Mouse (Mus musculus) embryo, embryonic 9.5 days (tissue): ENCODE results near the gene Ddx54.

ENCODE experiments used
- DNase-seq: peaks from one replicate; pipeline ENCODE4 v3.0.0-alpha.2; 2017; ENCODE audit errors: extremely low spot score

Gene Ddx54

GRCm38 (mm10) chr5:120643365-120644085 is 31.0 kb downstream of the Ddx54 start:
- no peak for DNase-seq

DNA sequence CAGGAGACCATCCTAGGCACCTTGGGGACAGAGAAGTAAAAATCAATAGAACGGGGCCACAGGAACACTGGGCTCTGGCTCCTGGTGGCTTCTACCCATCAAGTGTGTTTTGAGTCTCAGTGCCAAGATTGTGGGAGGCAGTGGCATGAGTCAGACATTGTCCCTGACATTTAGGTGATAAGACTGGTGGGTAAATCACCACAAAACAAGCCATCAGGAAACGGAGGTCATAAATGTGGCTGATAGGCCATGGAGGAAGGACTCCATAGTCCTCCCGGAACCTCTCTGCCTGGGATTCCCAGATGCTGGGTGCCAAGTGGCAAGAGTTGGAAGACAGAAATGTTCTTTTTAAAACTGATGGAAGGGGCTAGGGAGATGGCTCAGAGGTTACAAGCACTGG is 31.7 kb downstream of the Ddx54 start:
- no peak for DNase-seq

DNA sequence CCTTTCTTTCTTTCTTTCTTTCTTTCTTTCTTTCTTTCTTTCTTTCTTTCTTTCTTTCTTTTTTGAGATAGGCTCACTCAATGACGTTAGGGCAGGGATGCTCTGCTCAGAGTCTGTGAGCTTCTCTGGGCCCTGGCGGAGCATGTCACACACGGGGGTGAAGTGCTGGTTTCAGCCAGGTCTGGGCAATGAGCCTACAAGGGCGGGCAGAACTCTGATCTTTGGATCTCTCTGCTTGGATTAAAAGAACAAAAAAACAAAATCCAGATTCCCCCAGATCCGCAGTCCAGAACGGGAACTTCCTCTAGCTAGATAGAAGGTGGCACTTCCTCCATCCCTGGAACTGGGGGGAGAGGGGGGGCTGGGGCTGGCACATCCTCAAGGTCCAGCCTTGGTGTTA is 33.3 kb downstream of the Ddx54 start:
- no peak for DNase-seq

DNA sequence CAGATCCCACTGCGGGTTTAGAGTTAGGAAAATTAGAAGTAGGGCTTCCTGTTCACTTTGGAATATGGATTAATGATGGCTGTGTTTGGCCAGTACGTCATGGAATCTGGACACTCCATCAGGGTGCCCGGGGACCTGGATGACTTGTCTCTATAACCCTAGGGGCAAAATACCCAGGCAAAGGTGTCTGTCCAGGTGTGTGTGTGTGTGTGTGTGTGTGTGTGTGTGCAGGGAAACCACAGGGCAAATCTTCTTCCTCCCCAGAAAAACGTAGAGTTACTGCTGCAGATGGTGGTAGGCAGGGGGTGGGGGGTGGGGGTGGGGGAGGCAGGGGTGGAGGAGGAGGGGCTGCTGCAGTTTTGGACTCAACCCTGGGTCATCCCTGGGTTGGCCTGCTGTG is 34.8 kb downstream of the Ddx54 start:
- DNase-seq: no peak

DNA sequence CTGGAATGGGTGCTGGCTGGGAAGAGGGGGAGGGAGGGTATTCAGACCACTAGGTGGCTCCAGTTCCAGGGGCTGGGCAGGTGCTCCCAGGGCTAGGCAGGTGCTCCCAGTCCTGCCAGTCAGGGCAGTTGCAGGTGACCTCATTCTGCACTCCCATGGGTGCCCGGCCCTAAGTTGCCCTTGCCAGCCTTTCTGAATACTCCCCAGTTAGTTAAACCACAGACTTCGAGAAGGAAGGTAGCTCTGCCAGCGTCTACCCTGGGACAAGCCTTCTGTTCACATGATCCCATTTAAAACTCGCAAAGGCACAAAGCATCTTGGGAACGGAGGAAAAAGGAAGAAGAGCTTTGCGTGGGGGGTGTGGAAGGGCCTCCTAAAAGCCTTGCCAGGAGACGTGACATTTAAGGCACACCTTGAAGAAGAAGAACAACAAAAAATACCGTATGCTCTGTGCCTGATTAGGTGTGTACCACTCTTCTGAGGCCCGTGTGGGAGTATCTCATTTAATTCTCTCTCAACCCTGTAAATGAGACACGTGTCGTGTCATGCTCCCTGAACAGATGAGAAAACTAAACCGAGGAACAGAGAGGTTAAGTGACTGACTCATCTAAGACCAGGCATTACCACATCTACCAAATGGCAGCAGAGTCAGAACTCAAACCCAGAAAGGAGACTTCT is 35.4 kb downstream of the Ddx54 start:
- no peak for DNase-seq

- DNase-seq: peak; percentile 58
Measured at GRCm38 (mm10) chr5:120648569-120649373, 36.2 kb downstream of the Ddx54 start, which contains the start of gene Rasal1. TSS of gene Rasal1 (plus strand) at chr5:120648812.

DNA sequence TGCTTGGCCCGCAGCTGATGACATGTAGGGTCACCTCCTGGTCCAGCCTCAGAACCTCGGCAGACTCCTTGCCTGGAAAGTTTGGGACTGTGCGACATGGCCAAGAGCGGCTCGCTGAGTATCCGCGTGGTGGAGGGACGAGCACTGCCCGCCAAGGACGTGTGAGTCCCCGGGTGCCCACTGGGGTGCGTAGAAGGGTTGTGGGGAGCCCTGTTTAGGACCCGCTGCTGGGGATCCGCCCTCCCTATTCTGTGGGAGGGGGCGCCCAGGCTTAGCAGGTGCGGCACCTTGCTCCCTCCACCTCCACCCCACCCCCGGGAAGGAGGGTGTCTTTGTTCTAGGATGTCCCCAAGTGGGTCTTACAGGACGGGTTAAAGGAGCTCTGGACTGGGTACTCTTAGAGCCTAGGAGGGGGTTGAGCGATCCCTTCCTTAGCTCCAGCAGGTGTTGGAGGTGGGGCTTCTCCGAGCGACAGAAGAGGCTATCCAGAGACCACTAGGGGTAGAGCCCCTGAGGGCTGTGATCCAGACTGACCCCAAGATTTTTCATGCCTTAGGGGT is 36.9 kb downstream of the Ddx54 start:
- no peak for DNase-seq

GRCm38 (mm10) chr5:120649938-120650337 is 37.4 kb downstream of the Ddx54 start:
- no peak for DNase-seq

DNA sequence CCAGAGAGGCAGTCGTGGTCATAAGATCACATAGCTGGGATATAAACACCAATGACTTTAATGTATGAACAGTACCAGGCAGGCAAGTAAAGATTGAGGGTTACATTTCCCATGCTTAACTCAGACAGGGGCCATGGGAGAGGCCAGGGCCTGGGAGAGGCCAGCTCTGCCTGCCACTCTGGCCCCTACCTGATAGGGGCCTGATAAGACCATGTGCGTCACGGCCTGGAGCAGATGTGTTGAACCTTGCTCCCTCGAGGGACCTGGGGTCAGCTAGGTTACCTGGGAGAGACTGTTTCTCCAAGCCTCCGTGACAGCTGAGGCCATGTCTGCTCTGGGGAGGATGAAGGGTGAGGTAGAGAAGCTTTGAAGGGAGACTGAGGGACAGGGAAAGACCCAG is 38.7 kb downstream of the Ddx54 start:
- DNase-seq: no peak

DNA sequence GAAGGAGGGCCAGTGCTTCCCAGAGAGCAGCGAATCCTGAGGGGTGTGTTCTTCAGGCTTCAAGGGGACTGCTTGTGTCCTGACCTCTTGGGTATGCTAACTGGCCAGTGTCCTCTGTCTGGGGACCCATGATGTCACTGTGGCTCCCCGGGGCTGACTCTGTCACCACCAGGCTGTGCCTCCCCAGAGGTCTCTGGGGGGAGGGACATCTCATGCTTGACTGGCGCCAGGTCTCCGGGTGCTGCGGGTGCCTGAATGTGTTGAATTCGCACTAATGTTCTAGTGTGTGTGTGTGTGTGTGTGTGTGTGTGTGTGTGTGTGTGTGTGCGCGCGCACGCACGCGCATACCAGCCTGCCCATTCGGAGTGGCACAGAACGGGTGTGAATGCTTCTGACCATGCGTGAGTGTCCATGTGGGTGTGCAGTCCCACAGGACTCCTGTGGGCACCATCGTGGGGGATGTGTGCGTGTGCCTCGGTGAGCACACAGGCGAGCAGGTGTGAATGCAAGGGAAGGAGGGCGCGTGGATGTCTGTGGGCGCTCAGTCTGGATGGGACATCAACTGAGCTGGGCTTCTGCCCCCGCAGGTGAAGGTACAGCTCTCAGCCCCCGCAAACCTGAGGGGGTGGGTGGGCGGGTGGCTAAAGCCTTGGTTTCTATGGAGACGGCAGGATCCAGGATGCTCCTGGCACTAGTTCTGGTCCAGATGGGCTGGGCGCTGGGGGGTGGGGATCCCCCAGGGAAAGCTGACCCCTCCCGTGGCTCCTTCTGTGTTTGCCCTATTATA is 40.6 kb downstream of the Ddx54 start:
- DNase-seq: no peak

DNA sequence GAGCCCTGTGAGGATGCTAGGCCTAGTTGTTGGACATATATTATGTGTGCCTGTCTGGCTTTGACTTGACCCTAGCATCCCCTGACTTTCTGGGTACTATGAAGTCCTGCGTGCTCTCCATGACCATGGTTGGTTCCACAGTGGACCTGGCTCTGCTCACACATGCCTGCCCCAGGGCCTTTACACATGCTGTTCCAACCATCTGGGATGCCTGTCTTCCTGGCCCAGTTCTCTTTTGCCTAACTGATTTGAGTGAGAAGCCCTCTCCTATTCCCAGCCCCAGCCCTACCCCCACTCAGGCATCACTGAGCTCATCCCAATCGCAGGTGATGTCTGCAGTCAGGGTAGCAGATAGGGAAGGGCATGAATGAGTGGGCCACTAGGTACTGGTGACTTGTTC is 41.3 kb downstream of the Ddx54 start:
- DNase-seq: no peak

- DNase-seq: no peak
Measured at GRCm38 (mm10) chr5:120656281-120656751, 43.8 kb downstream of the Ddx54 start.

DNA sequence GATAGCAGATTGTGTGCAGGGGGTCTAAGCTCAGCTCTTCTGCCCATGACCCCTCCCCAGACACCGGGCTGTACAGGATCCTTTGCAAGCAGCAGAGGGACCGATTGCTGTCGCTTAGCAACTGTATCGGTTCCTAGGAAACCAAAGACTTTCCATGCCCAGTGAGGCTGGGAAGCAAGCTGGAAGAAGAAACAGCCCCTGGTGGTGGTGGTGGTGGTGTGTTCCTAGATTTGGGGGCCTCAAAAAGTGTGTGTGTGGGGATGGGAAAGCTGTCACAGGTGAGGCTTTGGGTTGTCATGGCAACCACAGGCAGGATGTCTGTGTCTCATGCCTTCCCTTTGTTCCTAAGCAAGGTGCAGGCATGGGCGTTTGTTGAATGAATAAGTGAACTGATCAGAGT is 48.3 kb downstream of the Ddx54 start:
- DNase-seq: no peak

- DNase-seq: no peak
Measured at GRCm38 (mm10) chr5:120664888-120665287, 52.3 kb downstream of the Ddx54 start.

DNA sequence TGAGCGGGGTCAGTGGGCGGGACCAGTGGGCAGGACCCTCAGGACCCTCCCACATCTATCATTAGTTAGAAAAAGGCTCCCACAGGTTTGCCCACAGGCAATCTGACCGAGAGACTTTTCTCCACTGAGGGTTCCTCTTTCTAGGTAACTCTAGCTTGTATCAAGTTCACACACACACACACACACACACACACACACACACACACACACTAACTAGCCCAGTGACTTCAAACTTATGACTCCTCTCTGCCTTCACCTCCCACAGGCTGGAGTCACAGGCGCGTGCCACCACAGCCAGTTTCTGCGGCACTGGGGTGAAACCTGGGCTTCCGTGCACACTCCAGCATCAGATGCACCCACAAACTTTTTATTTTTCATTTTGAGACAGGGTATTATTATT is 56.2 kb downstream of the Ddx54 start:
- DNase-seq: no peak

DNA sequence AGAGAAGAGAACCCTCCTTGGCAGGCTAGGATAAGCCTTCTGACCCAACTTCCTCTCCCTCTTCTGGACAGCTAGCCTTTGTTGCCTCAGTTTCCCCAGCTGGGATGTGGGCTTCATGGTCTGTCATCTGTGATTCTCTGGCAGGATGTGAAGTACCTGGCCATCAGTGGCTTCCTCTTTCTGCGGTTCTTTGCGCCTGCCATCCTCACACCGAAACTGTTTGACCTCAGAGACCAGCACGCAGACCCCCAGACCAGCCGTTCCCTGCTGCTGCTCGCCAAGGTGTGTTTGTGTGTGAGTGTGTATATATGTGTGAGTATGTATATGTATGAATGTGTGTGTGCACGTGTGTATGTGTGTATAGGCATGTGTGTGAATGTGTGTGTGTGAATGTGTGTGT is 57.6 kb downstream of the Ddx54 start:
- no peak for DNase-seq

DNA sequence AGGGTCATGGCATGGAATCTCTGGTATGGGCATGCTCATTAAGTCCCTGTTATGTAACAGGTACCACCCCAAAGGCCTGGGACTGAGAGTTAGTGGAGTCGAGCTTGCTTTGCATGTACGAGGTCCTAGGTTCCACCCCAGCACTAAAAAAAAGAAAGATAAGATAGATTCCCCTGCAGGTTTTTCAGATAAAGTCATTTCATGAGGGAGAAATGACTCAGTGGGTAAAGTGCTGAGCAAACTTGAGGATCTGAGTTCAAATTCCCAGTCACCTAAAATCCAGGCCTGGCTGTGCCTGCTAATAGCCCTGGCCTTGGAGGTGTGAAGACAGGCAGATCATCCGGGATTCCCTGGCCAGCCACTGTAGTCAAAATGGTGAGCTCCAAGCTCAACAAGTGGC is 59.3 kb downstream of the Ddx54 start:
- no peak for DNase-seq

GRCm38 (mm10) chr5:120673626-120674025 is 61.1 kb downstream of the Ddx54 start:
- DNase-seq: peak; percentile 62

DNA sequence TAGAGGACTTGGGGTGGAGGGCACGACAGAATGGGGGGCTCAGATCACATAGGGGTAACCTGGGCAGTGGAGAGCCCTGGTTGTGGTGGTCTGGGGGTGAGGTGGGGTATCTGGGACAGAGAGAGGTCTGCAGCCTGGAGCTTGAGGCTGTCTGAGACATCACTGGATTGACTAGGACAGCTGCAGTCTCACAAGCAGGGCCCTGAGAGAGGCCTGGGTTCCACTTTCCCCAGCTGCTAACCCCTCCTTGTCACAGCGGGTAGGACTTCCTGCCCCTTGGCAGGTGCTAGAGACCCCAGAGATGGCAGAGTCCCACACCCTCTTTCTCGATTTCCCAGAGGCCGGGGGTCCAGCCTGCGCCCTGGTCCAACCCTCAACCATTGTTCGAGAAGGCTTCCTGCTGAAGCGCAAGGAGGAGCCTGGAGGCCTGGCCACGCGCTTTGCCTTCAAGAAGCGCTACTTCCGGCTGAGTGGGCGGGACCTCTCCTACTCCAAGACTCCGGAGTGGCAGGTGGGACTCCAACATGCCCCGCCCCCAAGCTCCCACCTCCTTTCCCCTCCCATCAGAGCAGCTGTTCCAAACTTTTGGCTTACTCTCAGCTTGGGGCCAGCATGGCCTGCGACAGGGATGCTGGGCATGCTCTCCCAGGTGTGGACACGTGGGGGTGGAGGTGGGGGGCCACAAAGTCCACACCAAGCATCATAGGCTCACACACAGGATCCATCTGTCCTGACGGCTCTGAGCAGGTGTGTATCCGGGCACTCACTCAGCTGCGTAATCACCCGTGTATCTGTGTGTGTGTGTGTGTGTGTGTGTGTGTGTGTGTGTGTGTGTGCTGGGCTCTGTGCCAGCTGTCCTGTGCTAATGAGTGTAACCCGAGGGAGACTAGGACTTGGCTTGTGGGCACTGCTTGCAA is 61.9 kb downstream of the Ddx54 start:
- DNase-seq: no peak

- no peak for DNase-seq
Measured at GRCm38 (mm10) chr5:120677516-120677915, 65.0 kb downstream of the Ddx54 start.
